Mouse (Mus musculus): ENCODE measurements around the gene Mgst3.

The Mgst3 gene

DNA sequence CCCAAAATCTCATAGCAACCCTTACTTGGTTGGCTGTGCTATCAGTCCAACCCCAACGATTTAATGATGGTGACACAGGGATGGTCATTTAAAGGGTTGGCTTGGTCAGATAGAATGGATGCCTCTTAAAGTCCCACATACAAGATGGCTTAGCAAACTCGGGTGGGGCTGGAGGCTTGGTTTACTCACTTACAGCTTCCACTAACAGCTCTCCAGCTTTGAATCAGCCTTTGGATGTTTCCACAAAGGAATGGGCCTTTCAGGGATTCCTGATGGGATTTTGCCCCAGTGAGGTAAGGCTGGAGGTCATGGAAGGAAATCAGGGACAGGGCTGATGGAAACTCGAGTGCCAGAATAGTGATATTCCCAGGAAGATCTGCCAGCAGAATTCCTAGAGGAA lies 5.8 kb downstream of the Mgst3 start:
- no peak for DNase-seq (ENCODE audit: inconsistent age in 2 of 2, low spot score in 1 of 2)

DNA sequence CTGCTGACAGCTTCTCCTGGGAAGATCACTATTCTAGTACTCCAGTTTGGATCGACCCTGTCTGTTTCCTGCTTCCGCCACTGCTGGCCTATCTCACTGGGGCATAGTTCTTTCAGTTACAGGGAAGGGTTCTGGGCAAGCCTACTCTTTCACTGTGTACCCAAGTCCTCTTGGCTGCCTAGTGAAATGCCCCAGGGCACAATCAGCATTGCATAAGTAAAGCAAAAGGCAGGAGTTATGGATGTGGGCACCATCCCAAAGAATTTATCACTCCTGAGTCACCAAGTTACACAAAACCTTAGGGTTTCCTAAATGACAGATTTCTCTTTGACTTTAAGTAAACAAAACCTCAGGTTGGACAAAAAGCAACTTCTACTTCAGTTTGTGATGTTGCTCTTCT lies 6.3 kb downstream of the Mgst3 start:
- peak; percentile 76 to 92 for DNase-seq (ENCODE audit: inconsistent age in 2 of 2, low spot score in 1 of 2)

DNA sequence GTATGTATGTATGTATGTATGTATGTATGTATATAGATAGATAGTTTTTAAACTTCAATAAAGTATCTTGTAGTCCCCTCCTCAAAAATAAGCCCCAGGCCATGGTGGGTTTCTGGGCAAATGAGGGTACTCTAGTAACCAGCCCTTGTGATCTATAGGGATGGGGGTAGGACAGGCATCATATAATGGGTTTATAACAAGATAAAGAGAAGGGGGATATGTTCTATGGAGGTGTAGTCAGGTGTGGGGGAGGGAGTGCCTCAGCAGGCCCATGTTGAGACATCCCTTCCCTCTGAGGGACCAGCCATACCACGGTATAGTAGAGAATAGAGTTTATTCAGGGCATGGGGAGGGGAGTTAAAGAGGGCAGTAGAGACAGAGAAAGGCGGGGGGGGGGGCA lies 7.2 kb downstream of the Mgst3 start:
- no peak for DNase-seq (ENCODE audit: inconsistent age in 2 of 2, low spot score in 1 of 2)

DNA sequence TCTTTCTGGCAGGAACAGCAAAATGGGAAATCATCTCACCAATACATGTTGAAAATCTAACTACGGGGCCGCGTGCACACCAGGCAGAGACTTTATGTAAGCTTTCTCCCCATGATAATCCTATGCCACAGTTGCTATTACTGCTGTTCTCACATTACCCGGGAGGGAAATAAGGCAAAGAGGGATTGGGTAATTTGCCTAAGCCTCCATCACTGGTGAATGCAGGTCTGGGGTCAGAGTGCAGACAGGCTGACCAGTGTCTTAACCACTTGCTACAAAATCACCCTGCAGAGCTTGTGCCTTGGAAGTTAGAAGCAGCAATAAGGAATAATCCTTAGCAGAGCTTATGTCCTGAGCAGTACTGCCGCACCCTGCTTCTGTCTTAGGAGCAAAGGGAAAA lies 8.0 kb downstream of the Mgst3 start:
- DNase-seq (ENCODE audit: inconsistent age in 2 of 2, low spot score in 1 of 2): no peak

DNA sequence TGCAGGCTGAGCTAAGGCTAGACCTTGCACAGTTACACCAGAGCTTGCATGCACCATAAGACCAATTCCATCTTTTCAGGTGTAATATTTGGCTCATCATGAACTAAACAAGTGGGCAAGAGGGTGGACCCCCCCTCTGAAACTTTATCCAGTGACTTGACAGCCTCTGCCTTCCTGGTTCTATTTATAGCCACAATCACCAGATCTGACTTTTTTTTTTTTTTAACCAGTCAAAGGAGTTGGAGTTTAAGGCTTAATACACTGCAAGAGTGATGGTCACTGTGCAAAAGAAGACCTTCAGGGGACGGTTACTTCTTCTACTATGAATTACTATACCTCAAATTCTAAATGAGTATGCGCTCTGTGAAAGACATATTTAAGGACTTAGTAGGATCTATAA lies 8.4 kb downstream of the Mgst3 start:
- no peak for DNase-seq (ENCODE audit: inconsistent age in 2 of 2, low spot score in 1 of 2)

DNA sequence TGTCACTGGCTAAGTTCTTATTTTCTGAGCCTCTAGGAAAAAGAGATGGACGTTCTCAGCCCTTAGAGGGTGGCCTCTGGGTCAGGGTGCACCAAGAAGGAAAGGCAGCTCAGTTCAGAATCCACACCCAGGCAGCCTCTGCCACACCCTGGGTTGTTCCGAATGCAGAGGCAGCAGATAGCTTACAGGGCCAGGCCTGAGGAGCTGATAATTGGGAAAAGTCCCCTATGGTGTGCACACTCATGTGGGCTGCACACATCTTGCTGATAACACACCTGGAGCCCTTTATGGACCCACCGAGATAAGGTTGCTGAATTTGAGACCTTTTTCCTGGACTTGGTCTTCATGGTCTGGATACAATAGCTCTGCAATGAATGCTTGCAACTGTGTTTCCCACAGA lies 9.5 kb downstream of the Mgst3 start:
- no peak for DNase-seq (ENCODE audit: inconsistent age in 2 of 2, low spot score in 1 of 2)

DNA sequence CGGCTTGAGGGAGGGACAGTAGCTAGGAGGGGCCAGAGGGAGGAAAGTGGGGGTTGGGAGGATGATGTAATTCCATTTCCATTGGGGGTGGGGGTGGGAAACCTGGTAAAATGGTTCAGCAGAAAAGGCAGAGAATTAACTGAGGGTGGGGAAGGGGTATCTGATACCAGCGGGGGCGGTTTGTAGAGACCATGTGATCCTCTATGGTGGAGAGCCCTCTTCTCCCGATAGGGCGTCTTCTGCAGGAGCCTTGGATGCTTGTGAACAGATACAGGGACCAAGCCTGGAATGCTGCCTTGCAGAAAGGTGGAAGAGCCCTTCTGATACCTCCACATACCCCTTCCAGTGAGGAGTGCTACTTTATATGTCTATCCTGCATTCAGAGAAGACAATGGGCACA lies 10.5 kb downstream of the Mgst3 start:
- DNase-seq (ENCODE audit: inconsistent age in 2 of 2, low spot score in 1 of 2): no peak

DNA sequence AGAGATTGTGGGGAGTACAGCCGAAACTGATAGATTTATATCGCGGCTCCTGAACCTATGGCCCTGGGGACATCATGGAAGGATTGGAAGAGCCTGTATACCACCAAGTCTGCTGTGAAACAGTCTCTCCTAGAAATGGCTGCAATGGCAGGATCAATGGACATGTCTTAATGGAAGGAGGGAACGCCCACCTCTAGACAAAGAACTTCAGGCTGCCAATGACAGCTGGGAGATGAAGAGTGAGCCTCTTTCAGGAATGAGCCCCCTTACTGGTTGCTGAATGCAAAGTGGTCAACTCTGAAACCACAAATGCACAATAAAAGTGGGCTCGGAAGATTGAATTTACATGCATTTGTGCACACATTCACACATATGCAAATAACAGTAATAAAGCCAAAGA lies 10.9 kb downstream of the Mgst3 start:
- DNase-seq (ENCODE audit: inconsistent age in 2 of 2, low spot score in 1 of 2): no peak

DNA sequence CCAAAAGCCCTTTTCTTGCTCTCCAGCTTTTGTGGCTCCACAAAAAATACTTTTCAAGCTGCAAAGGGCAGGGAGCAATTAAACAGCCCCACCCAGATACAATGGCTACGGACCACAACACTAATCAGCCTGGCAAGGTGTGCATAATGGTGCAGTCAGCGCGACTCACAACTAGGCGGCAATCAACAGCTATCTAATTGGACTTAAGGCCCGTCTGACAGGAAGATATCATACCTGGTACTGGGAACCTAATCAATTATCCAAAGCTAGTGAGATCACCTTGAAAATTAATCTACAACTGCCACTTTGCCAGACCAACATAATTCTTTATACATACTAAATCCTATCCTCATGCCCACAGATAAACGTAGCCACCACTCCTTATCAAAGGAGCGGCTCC lies 11.3 kb downstream of the Mgst3 start:
- DNase-seq (ENCODE audit: inconsistent age in 2 of 2, low spot score in 1 of 2): no peak

DNA sequence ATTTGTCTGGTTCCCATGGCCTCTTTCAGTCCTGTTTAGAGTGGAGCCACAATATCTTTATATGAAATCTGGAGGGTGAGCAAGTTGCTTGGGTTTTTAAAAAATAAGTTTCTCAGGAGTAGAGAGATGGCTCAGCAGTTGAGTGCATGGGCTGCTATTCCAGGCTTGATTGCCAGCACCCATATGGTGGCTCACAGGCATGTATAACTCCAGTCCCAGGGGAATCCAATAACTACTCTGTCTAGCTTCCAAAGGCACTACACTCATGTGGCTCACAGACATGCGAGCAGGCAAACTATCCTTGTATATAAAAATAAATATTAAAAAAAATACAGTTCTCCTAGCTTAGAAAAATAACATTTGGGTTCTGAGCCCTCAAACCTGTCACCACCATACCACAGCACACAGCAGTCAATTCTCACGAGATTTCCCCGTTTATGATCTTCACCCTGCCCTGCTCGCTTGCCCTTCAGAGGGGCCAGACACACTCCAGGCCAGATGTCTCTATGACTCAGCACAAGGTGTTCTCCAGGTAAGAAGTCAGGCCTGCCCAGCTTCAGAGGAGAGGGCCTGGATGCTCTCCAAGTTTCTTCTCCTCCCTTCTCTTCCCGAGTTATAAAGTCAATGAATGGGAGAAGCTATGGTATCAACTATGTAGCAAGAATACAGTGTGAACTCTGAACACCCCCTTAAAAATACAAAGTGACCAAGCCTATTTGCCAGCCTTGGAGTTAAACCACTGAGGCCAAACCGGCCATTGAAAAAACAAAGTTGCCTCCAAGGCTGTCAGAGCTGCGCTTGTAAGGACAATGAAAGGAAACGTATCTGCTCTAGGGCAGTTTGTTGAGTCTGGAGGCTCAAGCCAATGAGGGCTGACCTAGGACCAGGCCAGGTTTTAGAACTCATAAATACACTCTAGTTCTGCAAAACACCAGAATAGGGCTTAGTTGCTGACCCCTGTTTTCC lies 12.3 kb downstream of the Mgst3 start:
- DNase-seq (ENCODE audit: inconsistent age in 2 of 2, low spot score in 1 of 2): no peak

DNA sequence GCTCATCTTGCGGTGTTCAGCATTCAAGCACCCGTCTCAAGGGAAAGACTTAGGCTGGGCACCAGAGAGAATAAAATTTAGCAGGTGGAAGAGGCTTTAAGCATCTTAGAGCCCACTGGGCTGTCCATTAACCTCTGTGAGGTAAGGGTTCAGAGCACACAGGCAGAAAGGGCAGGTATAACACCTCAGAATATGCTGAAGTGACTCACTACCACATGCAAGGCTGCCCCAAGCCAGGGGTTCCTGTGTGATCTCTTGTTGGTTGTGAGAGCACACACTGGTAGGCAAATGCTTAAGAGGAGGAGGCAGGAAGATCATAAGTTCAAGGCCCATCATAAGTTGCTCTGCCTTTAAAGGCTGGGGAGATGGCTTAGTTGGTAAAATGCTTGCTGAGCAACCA lies 13.4 kb downstream of the Mgst3 start:
- DNase-seq (ENCODE audit: inconsistent age in 2 of 2, low spot score in 1 of 2): no peak

DNA sequence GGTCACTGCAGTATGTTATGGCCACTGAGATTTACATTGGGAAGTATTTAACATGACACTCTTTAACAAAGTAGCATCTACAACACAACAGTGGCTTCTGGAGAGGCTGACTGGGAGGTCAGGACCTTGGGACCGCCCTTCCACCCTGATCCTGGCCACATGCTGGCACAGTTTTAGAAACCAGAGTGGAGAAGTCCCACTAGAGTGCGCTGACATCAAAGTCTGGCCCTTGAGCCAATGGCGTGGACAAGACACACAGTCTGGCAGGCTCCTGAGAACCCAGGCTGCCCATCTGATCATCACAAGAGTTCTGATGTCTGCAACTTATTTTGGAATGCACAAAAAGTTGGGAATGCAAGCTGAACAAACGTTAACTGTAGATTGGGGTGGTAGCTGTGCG lies 13.9 kb downstream of the Mgst3 start:
- DNase-seq (ENCODE audit: inconsistent age in 2 of 2, low spot score in 1 of 2): peak in 1 of 2 experiments; percentile 56

DNA sequence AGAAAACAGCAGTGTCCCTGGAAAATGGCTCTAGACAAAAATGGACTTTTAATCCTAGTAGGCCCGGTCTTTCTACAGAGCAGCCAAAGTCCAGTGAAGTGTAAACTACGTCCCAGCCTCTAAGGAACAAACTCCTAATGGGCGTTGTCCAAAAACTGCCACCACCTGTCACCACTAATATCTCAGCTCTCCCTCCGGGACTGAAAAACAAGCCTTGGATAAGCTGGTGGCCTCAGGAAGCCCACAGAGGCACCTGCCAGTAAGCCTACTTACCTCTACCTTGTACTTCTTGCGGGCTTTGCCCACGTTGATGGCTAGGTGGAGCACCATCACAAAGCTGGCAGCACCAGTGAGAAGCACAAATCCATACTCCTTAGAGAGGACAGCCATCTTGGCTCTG lies 15.6 kb downstream of the Mgst3 start:
- DNase-seq (ENCODE audit: inconsistent age in 2 of 2, low spot score in 1 of 2): no peak

DNA sequence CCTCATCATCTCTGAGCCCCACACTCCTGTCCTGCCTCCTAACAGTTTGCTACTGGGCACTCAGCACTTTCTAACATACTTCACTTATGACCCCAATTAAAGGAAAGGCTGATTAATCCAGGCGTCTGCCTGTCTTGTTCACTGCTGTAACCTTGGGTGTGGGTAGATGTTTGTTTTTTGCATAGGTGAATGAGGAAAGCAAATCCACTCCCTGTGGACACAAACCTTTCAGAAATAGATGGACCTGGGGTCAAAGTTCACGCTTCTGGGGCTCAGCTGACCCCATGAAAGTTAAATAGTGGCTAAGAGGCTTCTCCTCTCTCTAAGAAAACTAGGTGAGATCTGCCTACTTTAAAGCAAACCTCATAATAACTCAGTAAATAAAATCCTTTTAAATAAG lies 18.7 kb downstream of the Mgst3 start:
- no peak for DNase-seq (ENCODE audit: inconsistent age in 2 of 2, low spot score in 1 of 2)

DNA sequence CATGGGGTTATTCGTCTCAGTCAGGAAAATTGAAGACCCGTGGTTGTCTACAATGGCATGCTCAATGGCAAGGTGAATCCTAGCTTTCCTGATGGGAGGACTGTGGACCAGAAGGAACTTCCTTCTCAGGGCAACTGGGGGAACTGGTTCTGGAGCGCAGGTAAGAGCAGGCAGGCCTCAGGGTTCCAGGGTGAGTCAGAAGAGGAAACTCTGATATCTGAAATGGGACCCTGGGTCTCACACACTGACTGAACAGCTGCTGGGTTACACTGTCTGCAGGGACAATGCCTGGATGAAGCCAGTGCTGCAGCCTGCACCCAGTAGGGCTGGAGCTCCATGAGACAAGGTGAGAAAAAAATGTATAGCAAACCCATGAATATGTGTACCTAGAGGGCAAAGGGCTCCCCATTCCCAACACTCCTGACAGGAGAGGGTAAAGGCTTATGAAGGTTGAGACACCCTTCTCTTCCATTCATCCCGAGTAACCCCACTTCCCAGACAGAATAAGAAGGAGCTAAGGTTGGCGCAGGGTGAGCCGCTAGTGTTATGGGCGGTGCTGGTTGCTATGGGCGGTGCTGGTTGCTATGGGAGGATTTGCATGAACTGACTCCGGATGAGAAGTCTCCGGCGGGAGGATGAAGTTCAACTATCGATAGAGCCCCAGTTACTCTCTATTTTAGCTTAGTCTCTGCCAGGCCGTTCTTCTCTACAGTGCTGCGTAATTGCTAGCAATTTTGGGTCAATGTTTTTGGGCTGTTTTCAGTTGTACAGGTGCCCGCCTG lies 19.4 kb downstream of the Mgst3 start:
- DNase-seq (ENCODE audit: inconsistent age in 2 of 2, low spot score in 1 of 2): peak in 1 of 2 experiments; percentile 48

DNA sequence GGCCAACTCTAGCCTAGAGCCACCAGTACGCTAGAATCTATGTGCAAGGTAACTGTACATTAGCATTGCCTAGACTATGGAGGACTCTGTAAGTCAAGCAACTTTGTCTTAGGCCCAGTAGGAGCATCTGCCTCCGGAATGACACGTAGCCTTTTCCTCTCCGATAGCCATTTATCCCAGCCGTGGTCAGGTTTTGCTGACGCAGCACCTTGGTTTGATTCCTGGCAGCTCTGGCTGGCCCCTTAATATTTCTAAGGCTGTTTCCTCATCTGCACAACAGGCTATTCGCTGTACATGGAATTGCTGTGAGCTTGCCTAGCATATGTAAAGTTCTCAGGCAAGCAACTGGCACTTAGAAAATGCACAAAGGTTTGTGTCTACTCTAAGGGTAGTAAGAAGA lies 20.9 kb downstream of the Mgst3 start:
- DNase-seq (ENCODE audit: inconsistent age in 2 of 2, low spot score in 1 of 2): no peak

DNA sequence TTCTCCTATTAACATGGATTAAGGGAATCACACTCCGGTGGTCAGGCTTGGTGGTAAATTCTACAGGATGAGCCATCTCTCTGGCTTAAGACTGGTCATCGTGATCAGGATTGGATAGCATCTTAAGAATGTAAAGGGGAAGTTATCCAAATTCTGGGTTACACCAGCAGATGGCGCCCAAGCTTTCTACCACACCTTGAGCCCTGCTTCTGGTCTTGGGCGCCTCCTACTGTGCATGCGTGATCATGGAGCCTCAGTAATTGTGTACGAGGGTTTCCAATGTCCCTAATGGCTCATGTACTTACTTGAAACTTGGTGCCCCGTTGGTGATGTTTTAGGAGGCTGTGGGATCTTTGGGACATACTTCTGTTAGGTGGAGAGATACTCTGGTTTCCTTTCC lies 23.7 kb downstream of the Mgst3 start:
- peak; percentile 84 to 96 for DNase-seq (ENCODE audit: inconsistent age in 2 of 2, low spot score in 1 of 2)

DNA sequence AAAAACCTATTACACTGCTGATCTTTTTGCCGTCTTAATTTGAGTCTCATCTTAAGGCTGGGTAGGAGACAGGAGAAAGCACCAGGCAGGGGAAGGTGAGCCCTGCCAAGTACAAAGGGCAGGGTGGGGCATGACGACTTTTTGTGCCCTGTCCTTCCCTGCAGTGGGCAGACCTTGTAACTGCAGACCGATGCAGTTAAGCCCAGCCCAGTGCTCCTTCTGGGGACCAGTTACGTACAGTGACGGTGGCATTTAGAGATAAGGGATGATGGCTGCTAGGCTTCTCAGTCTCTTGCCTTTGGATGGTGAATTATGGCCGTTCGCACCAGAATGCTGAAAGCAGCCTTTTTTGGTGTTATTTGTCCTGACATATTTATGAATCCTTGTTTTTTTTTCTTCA lies 25.1 kb downstream of the Mgst3 start:
- no peak for DNase-seq (ENCODE audit: inconsistent age in 2 of 2, low spot score in 1 of 2)

DNA sequence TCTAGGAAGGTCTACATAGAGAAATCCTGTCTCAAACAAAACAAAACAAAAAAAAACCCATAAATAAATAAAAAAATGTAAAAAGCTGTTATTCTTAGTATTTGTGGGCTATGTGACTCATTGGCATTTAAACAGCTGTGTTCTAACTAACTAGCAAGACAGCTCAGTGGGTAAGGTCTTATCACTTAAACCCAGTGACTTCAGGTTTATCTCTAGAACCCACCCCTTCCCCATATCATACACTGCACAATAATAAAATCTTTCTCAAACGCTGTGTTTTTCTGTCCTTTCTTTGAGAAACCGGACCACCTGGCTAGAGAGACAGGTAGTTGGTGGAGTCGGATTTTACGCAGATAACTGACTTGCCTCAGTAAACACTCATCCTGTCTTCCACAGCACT lies 25.6 kb downstream of the Mgst3 start:
- no peak for DNase-seq (ENCODE audit: inconsistent age in 2 of 2, low spot score in 1 of 2)

DNA sequence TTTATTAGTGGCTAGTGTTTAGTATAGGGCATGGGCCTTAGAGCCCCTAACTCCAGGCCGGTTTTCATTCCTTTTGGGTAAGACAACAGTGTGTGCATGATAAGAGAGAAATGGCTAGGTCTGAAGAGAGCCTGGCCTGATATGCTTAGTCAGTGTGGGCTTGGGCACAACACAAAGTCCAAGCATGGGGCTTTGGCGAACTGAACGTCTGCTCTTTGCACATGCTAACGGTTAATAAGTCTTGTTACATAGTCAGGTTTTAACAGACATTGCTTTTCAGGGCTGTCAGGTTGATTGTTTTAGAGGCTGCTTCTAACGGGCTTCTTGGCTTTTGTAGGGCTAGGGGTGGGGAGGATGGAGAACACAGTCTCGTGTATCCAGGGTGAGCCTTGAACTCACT lies 27.0 kb downstream of the Mgst3 start:
- no peak for DNase-seq (ENCODE audit: inconsistent age in 2 of 2, low spot score in 1 of 2)

DNA sequence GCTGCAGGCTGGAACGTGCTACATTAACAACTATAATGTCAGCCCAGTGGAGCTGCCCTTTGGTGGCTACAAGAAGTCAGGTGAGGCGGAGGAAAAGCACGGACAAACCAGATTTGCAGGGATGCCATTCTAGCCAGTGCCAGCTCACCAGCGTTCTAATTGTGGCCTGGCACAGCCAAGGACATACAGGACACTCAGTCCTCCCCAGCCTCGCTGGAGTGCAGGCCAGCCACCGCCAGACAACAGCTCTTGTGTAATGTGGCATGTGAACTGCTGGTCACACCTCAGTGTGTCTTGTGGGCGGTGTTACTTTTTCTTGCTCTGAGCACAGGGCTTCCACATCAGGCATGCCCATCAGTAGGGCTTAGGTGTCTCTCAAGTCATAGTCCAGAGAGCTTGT lies 27.8 kb downstream of the Mgst3 start:
- DNase-seq (ENCODE audit: inconsistent age in 2 of 2, low spot score in 1 of 2): peak; percentile 28 to 39

DNA sequence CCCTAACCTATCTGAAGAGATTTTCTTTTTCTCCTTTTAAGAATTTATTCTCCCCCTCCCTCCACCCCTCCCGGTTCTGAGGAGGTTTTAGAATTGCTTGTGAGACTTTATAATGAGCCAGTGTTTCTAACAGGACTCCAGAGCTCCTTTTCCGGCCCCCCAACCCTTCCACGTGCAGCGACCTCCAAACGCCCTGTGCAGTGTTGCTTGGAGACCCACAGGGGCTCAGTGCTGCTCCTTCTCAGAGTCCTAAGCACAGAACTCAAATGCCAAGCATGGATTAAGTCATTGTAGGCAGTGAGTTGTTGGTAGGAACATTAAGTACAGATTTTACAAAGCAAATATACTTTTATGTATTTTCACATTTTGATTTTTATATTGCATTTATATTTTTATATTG lies 30.3 kb downstream of the Mgst3 start:
- DNase-seq (ENCODE audit: inconsistent age in 2 of 2, low spot score in 1 of 2): no peak
